Mouse (Mus musculus): ENCODE data around the gene Camk2d.

DNA sequence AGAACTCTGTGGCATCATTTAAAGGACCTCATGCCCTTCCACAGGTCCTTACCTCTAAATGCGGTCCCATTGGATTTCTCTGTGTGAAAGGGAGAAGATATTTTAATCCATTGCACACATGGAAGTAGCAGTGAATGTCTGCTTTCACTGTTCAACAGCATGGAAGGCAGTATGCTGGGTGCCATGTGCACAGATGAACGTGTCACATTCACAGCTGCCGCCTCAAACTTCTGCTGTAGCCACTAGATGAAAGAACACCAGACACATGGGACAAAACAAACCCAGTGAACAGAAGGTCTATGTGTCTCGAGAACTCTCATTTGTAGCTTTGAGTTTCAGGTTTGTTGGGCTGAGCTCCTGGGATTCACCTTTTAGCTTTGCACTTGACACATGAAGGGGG, 168.6 kb downstream of the Camk2d start:
- no peak for TF ChIP-seq EP300 (IDR thresholded peaks at IDR 0.05; ENCODE audit: low read depth)
- no peak for TF ChIP-seq CTCF (IDR thresholded peaks at IDR 0.05; ENCODE audit: low read depth)

Data from liver, postnatal 0 days (tissue).